Mouse (Mus musculus) lung, postnatal 0 days (tissue): ENCODE results near the gene Paqr9. TPM values are rescaled to one million over a fixed set of nuclear protein-coding genes. Genes with fewer than 3 reads are reported as not detected.

ENCODE experiments used
- ATAC-seq: fragments of 200-750 bp; cut with Nextera tagmentation; 2 replicates; pipeline ENCODE4 v1.8.0; 2017; ENCODE audit warnings: moderate library complexity
- DNase-seq: peaks from one replicate; pipeline ENCODE4 v3.0.0-alpha.2; 2016; ENCODE audit warnings: low spot score
- H3K27ac ChIP-seq: fragments of 300-500 bp; sonication (generic); 2 replicates; pipeline ENCODE4 v1.5.1; 2014; ENCODE audit warnings: antibody characterized with exemption, mild to moderate bottlenecking, low read length, mixed read lengths
- H3K27me3 ChIP-seq: fragments of 300-500 bp; sonication (generic); replicated peaks from 2 replicates; pipeline ENCODE4 v1.6.1; 2014; ENCODE audit warnings: low read length, mixed read lengths; ENCODE audit not compliant: insufficient read depth
- H3K36me3 ChIP-seq: fragments of 300-500 bp; sonication (generic); 2 replicates; pipeline ENCODE4 v1.6.1; 2014; ENCODE audit warnings: low read length, mixed read lengths; ENCODE audit not compliant: insufficient read depth
- H3K4me1 ChIP-seq: fragments of 300-500 bp; sonication (generic); 2 replicates; pipeline ENCODE4 v1.6.1; 2014; ENCODE audit warnings: antibody characterized with exemption, low read depth, low read length, mixed read lengths; ENCODE audit not compliant: insufficient read depth
- H3K4me2 ChIP-seq: fragments of 300-500 bp; sonication (generic); replicated peaks from 2 replicates; pipeline ENCODE4 v1.6.1; 2014; ENCODE audit warnings: low read depth, mild to moderate bottlenecking, low read length, moderate library complexity, mixed read lengths
- H3K4me3 ChIP-seq: fragments of 300-500 bp; sonication (generic); 2 replicates; pipeline ENCODE4 v1.5.1; 2014; ENCODE audit warnings: low read depth, low read length
- H3K9ac ChIP-seq: fragments of 300-500 bp; sonication (generic); replicated peaks from 2 replicates; pipeline ENCODE4 v1.6.1; 2014; ENCODE audit warnings: low read depth, mild to moderate bottlenecking
- H3K9me3 ChIP-seq: fragments of 300-500 bp; sonication (generic); 2 replicates; pipeline ENCODE4 v1.6.1; 2016; ENCODE audit warnings: low read length, mixed read lengths
- CTCF ChIP-seq: IDR thresholded peaks from 2 replicates; pipeline ENCODE4 v1.5.1; 2016; ENCODE audit warnings: antibody characterized with exemption, mild to moderate bottlenecking
- EP300 ChIP-seq: IDR thresholded peaks from 2 replicates; pipeline ENCODE4 v1.6.1; 2016; ENCODE audit warnings: antibody characterized with exemption, mild to moderate bottlenecking, control low read depth
- whole genome bisulfite sequencing: fragments of 180-500 bp; shearing (Covaris S2); extraction: QIAGEN DNeasy Blood & Tissue Kit; methylation state at CpG from one replicate; pipeline ENCODE4 v1.1.7; 2014; 5-methylcytosine and 5-hydroxymethylcytosine counted together
- polyA plus RNA-seq: library from polyadenylated mRNA; unstranded; fragments of >200 nt; fragmentation: Nextera tagmentation; extraction: Ambion mirVana; gene quantifications from 2 replicates; pipeline ENCODE4 v1.2.1, GENCODE M21; 2015

The Paqr9 gene
- polyA plus RNA-seq, 1 experiment from 2014 or later = 0.16 TPM

GRCm38 (mm10) chr9:95531144-95531543 is 28.3 kb upstream of the Paqr9 start:
- no peaks in the 10 kb centered on the region for H3K27me3 ChIP-seq
- 66% methylated on average over 3 of the region's 3 CpGs for WGBS
- H3K36me3 ChIP-seq = no peaks in the 10 kb centered on the region
- H3K9ac ChIP-seq = no peak overlapping the region
- ATAC-seq (no peak), DNase-seq (no peak)
- no peaks in the 10 kb centered on the region for H3K9me3 ChIP-seq
- TF ChIP-seq CTCF = no peak
- no peak for TF ChIP-seq EP300
- no peak overlapping the region for H3K4me2 ChIP-seq
- no peak overlapping the region for H3K4me3 ChIP-seq
- H3K4me1 ChIP-seq = no peaks in the 10 kb centered on the region
- no peak overlapping the region for H3K27ac ChIP-seq

GRCm38 (mm10) chr9:95533817-95534216 is 25.6 kb upstream of the Paqr9 start:
- TF ChIP-seq CTCF = peak; percentile 62
- TF ChIP-seq EP300 = no peak
- H3K4me3 ChIP-seq = no peak overlapping the region
- no peak overlapping the region for H3K27ac ChIP-seq
- no peaks in the 10 kb centered on the region for H3K4me1 ChIP-seq
- WGBS = 33% methylated on average over 6 of the region's 6 CpGs
- H3K9me3 ChIP-seq = no peaks in the 10 kb centered on the region
- ATAC-seq (no peak), DNase-seq (peak; percentile 59)
- H3K4me2 ChIP-seq = no peak overlapping the region
- H3K36me3 ChIP-seq = no peaks in the 10 kb centered on the region
- H3K9ac ChIP-seq = no peak overlapping the region
- no peaks in the 10 kb centered on the region for H3K27me3 ChIP-seq

- Histone ChIP-seq H3K4me2 (no peak overlapping the region), H3K36me3 (no peaks in the 10 kb centered on the region), H3K9ac (no peak overlapping the region), H3K27ac (no peak overlapping the region), H3K4me1 (no peaks in the 10 kb centered on the region), H3K9me3 (no peaks in the 10 kb centered on the region), H3K4me3 (no peak overlapping the region), H3K27me3 (no peaks in the 10 kb centered on the region)
- no peak for DNase-seq
- ATAC-seq = no peak
- 73% methylated on average over 2 of the region's 2 CpGs for WGBS
- TF ChIP-seq CTCF (no peak), EP300 (no peak)
These were observed 20.2 kb upstream of the Paqr9 start for GRCm38 (mm10) chr9:95539176-95539800.

- Histone ChIP-seq H3K27ac (no peak overlapping the region), H3K4me1 (no peaks in the 10 kb centered on the region), H3K36me3 (no peaks in the 10 kb centered on the region), H3K4me3 (no peak overlapping the region), H3K4me2 (no peak overlapping the region), H3K9me3 (no peaks in the 10 kb centered on the region), H3K9ac (no peak overlapping the region), H3K27me3 (no peaks in the 10 kb centered on the region)
- ATAC-seq = peak; percentile 44; the same call in 1 of the 2 replicates
- TF ChIP-seq CTCF = peak; percentile 74
- no peak for TF ChIP-seq EP300
- 45% methylated on average over 4 of the region's 4 CpGs for WGBS
- peak; percentile 46 for DNase-seq
These were observed 19.0 kb upstream of the Paqr9 start for GRCm38 (mm10) chr9:95540487-95540886.

- no peak for DNase-seq
- H3K36me3 ChIP-seq = no peaks in the 10 kb centered on the region
- no peak overlapping the region for H3K4me2 ChIP-seq
- H3K27ac ChIP-seq = no peak overlapping the region
- no peak overlapping the region for H3K9ac ChIP-seq
- TF ChIP-seq CTCF = no peak
- TF ChIP-seq EP300 = no peak
- no peaks in the 10 kb centered on the region for H3K4me1 ChIP-seq
- no peaks in the 10 kb centered on the region for H3K27me3 ChIP-seq
- H3K4me3 ChIP-seq = no peak overlapping the region
- no peak for ATAC-seq
- no peaks in the 10 kb centered on the region for H3K9me3 ChIP-seq
These were observed 18.2 kb upstream of the Paqr9 start for GRCm38 (mm10) chr9:95541208-95541607.

GRCm38 (mm10) chr9:95541650-95542432 is 17.6 kb upstream of the Paqr9 start:
- H3K36me3 ChIP-seq = no peaks in the 10 kb centered on the region
- no peak for TF ChIP-seq CTCF
- TF ChIP-seq EP300 = no peak
- no peaks in the 10 kb centered on the region for H3K27me3 ChIP-seq
- no peaks in the 10 kb centered on the region for H3K9me3 ChIP-seq
- no peaks in the 10 kb centered on the region for H3K4me1 ChIP-seq
- H3K4me3 ChIP-seq = no peak overlapping the region
- no peak overlapping the region for H3K9ac ChIP-seq
- ATAC-seq (no peak), DNase-seq (no peak)
- H3K27ac ChIP-seq = no peak overlapping the region
- WGBS = 76% methylated on average over 15 of the region's 15 CpGs
- H3K4me2 ChIP-seq = no peak overlapping the region
